Mouse (Mus musculus): Measurements from ENCODE around the gene Tgfbi. TPM values are rescaled to one million over a fixed set of nuclear protein-coding genes. Genes with fewer than 3 reads are reported as not detected.

Tgfbi gene
- polyA plus RNA-seq (2014; fragmentation: Illumina TruSeq; extraction: RNeasy Lipid Tissue Mini Kit (QIAGEN cat#74804); ENCODE audit: low replicate concordance) = 29.5 TPM

GRCm38 (mm10) chr13:56609103-56609856 lies at the start of gene Tgfbi:
Gene Tgfbi (plus strand): TSS chr13:56609523.

Other genes starting within 250 kb of the Tgfbi start
- not detected for gene Gm3045, start 182.9 kb upstream of the Tgfbi start, polyA plus RNA-seq (2014; fragmentation: Illumina TruSeq; extraction: RNeasy Lipid Tissue Mini Kit (QIAGEN cat#74804); ENCODE audit: low replicate concordance)
- not detected for gene Slc25a48, start 171.2 kb upstream of the Tgfbi start, polyA plus RNA-seq (2014; fragmentation: Illumina TruSeq; extraction: RNeasy Lipid Tissue Mini Kit (QIAGEN cat#74804); ENCODE audit: low replicate concordance)
- not detected for gene Il9, start 127.3 kb upstream of the Tgfbi start, polyA plus RNA-seq (2014; fragmentation: Illumina TruSeq; extraction: RNeasy Lipid Tissue Mini Kit (QIAGEN cat#74804); ENCODE audit: low replicate concordance)
- 4.9 TPM for gene Fbxl21, start 87.1 kb upstream of the Tgfbi start, polyA plus RNA-seq (2014; fragmentation: Illumina TruSeq; extraction: RNeasy Lipid Tissue Mini Kit (QIAGEN cat#74804); ENCODE audit: low replicate concordance)
- gene Lect2, start 61.0 kb upstream of the Tgfbi start, polyA plus RNA-seq (2014; fragmentation: Illumina TruSeq; extraction: RNeasy Lipid Tissue Mini Kit (QIAGEN cat#74804); ENCODE audit: low replicate concordance) = 5.3 TPM
- gene Smad5, start 93.5 kb downstream of the Tgfbi start, polyA plus RNA-seq (2014; fragmentation: Illumina TruSeq; extraction: RNeasy Lipid Tissue Mini Kit (QIAGEN cat#74804); ENCODE audit: low replicate concordance) = 22.5 TPM
- not detected for gene Gm45623, start 144.3 kb downstream of the Tgfbi start, polyA plus RNA-seq (2014; fragmentation: Illumina TruSeq; extraction: RNeasy Lipid Tissue Mini Kit (QIAGEN cat#74804); ENCODE audit: low replicate concordance)